Mouse (Mus musculus): ENCODE measurements around the gene Ldlr.
A peak's percentile ranks its signal among the peaks of the same experiment; 100 is the strongest.
"Not testable (repeated sequence)": the region's sequence is repeated elsewhere in the genome, so short reads cannot be mapped to it uniquely, and the experiment has no call there.

Ldlr gene

DNA sequence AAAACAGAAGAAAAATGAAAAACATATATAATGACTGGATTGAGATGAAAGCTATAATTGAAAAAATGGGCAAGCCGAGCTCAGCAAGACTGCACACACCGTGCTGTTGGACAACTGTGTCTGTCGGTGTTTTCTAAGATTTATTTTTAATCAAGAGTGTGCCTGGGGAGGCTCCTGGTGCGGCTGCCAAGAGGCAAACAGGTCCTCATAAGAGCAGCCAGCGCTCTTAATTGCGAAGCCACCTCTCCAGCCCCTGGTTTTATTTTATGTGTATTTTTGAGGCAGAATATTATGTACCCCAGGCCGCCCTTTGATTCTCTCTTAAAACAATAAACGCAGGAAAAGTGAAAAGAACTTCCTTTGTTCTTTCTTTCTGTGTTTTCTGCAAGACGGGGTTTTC lies 65.0 kb downstream of the Ldlr start:
- no peak for DNase-seq (ENCODE audit: low spot score)

DNA sequence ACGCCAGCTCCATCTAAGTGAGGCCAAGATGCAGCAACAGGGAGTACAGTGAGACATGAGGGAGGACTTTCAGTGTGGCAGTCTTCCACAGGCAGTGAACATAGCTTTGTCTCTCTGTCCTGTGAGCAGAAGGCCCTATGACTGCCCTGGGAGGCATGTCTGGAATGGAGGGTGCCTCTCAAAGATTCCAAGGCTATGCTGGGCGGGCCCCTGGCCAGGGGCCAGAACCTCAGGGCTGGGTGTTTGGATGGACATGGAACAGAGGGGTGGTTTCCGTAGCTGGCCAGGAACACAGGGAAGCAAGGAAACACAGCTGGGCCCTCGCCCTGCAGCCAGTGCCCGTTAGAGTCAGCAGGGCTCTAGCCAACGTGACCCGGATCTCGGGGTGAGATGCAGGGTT lies 68.6 kb downstream of the Ldlr start:
- DNase-seq (ENCODE audit: low spot score): no peak

DNA sequence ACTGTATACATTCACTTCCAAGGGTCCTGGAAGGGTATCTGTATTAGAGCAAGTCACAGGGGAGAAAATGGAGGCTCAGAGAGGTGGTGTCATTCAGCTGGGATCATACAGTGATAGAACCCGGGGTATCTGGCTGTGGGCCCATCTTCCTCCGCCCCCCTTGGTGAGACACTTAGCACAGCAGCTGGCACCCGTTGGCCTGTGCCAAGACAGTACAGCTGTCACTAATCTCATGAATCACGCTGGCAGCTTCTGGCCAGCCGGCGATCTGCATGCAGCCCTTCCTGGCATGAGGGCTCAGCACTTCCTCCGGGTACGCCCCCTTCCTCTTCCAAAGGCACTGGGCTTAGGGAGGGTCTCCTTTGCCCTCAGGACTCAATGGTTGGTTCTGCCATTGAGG lies 69.4 kb downstream of the Ldlr start:
- DNase-seq (ENCODE audit: low spot score): peak; percentile 59

DNA sequence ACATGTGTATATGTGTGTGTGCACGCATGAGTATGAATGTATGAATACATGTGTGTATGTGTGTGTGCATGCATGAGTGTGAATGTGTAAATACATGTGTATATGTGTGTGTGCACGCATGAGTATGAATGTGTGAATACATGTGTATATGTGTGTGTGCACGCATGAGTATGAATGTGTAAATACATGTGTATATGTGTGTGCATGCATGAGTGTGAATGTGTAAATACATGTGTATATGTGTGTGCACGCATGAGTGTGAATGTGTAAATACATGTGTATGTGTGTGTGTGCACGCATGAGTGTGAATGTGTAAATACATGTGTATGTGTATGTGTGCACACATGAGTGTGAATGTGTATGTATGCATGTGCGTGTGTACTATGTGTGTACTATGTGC lies 70.2 kb downstream of the Ldlr start:
- not testable (repeated sequence) for DNase-seq (ENCODE audit: low spot score)

DNA sequence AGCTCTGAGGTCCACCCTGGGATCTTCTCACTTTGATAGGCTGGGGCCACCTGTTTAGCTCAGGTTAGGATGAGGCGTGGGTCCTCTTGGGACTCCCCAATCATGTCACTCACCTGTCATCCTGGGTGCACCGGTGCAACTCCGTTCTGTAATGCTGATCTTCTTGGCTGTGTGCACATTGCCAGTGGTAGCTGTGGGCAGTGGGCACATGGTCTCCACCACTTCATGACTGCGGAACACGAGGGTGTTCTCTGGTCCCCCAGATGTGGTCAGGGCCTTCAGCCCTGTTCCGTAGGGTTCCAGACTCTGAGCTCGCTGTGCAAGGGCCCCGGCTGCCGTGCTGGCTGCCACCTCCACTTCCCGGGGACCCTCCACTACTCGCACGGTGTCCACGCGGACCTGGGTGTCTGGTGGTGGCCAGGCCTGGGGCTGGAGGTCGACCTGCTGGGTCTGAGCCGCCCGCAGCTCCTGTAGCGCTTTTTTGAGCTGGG lies 71.1 kb downstream of the Ldlr start:
- no peak for DNase-seq (ENCODE audit: low spot score)

DNA sequence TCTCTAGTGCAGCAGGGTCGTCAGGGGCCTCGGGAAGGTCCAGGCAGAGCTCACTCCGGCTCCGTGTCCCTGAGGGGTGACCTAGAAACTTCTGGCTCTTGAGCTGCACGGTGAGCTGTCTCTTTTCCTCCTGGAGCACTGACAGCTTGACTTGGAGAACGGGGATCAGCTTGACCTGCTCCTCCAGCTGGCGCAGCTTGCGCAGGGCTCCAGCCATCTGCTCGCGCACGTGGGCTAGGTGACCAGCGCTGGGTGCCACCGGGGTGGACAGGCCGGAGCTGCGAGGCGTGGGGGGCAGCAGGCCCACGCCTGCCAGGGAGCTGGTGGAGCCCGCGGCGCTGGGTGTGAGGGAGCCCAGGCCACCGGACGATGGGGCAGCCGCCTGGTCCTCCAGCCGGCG lies 71.6 kb downstream of the Ldlr start:
- DNase-seq (ENCODE audit: low spot score): no peak

DNA sequence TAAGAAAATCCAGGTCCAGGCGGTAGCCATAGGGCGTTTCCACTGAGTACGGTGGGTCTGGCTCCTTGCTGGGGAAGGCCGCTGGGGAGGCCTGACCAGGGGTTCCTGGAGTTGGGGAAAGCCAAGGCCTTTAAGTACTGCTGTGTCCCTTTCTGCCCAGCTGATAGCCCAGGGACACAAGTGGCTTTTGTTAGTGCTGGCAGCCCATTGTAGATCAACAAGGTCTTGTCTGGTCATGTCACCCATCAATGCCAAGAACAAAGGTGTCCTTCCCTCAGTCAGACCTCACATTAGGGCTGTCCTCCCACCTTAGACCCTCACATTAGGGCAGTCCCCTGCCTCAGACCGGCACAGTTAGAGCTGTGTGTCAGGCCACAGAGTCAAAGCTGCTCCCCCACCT lies 72.3 kb downstream of the Ldlr start:
- no peak for DNase-seq (ENCODE audit: low spot score)

DNA sequence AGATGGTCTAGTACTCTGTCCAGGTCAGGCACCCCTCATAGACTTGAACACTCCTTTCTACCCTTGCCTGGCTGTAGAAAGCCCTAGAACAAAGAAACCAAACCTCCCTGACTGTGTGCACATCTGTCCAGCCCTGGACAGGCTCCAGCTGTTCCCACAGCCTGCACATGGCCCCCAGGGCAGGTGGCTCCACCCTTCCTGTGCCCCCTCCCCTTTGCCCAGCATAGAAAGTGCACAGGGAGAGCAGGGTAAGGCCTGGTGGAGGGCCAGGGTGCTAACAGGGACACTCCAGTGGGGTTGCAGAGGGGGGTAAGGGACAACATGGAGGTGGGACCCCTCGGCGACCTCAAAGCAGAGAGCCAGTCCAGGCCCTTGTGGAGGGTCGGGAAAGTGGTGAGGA lies 73.0 kb downstream of the Ldlr start:
- no peak for DNase-seq (ENCODE audit: low spot score)

DNA sequence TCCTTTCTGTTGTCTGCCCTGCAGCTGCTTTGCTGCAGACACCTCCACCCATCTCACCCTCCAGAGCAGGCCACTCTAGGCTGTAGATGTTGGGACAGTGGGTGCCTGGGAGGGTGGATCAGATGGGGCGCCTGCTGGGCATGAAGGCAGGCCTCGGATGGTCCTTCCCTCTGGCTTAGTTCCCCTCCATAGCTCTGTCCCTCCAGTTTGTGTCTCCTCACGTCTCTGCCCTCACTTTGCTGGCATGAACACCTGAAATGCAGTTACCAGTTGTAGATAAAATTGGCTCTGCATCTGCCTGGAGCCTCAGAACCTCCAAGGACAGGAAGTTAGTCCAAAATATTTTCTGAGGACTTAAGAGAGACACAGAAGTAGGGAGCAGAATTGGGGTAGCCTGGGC lies 73.6 kb downstream of the Ldlr start:
- DNase-seq (ENCODE audit: low spot score): no peak

DNA sequence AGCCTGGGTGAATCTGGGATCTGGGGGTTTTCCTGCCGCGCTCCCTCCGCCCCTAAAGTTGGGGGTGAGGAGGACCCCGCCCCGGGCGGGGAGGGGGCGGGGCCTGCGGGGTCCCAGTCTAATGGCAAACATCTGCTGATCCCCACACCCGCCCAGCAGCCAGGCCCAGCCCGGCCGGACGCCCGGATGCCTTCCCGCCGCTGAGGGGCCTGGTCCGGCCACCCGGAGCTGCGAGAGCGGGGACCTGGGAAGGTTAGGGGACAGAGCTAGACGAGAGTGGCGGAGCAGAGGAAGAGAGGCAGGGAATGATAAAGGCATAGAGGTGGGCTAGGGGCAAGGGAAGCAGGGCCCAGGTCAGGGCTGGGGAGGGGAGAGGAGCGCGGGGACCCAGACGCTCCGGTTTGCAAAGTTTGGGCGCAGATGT lies 74.7 kb downstream of the Ldlr start:
- DNase-seq (ENCODE audit: low spot score): no peak

DNA sequence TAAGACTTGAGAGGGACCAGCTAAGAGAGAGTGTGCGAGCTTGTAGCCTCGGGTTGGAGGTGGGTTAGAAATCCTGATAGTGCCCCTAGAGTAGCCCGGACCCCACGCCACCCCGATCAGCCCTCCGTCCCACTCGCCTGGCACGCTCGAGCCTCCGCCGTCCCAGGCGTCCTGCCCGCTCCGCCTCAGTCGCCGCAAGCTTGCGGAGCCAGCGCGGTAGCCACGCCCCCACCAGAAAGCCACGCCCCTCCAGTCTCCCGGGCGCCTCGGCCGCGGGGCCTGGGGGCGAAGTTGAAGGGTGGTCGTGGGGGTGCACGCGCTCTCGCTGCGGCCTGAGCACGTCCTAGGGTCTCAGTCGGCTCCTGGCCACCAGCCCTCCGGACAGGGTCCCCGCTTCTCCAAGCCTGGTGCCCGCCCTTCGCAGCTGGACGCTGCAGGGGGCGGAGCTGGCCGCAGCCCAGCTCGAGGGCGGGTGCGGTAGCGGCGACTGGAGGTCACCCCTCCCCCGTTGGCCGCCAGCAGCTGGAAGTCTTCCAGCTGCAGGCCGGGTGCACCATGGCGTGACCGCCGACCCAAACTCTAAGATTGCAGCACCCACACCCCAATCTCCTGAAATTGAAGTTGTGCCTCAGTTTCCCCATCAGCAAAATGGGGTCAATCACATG lies 75.2 kb downstream of the Ldlr start, which contains the start of gene Kank2:
TSS of gene Kank2 (minus strand) at position 400 of the 665 bp plus-strand sequence.
- DNase-seq (ENCODE audit: low spot score): no peak

DNA sequence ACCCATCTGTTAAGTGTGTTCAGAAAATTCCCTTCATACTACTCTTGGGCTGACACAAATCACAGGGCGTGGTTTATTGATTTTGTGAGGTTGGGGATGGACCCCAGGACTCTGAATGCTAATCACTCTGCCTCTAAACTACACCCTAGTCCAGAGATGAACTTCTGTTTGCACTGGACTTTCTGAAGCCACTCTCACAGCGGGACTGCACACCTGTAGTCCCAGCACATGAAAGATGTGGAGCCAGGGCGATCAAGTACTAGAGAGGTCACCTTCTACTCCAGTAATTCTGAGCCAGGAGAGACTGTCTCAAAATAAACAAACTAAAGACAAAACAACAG lies 75.7 kb downstream of the Ldlr start:
- DNase-seq (ENCODE audit: low spot score): no peak
